Mouse (Mus musculus) c-Kit-positive CD71-negative TER-119-negative erythroid progenitor cells, embryonic 14.5 days (primary cell): ENCODE results near the gene Xpnpep3.

Source experiments
- DNase-seq: peaks from one replicate; pipeline ENCODE4 v3.0.0-alpha.2; 2013; ENCODE audit warnings: low read depth

Gene Xpnpep3

DNA sequence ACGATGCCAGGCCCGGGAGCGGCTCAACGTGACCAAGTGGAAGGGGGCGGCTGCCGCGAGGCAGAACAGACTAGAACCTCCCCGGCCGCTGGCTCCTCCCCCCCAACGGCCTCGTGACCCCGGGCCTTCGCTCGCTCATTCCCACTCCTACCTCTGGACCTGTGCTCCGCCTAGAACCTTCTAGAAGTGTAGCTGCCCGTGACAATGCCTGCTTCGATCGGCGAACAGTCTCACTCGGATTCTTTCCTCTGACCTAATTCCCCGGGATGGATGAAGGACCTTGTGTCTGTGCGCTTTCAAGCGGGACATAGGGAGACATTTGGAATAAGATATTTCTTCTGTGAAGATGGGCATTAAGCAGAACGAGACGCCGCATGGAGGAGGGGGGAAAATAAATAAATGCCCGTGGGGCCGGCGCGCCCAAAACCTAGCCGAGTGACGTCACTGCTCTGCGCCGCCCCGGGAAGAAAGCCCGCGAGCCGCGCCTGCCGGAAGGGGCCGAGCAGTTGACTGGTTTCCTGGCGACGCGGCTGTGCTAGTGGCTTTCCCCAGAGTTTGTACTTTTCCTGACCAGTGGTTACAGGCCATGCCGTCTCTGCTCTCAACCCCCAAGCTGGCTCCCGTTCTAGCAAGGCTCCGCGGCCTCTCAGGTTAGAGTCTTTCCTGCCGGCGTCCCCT lies at the start of gene Xpnpep3, which contains the start of gene St13:
TSS of gene Xpnpep3 (plus strand) at position 501 of the 678 bp plus-strand sequence.
TSS of gene St13 (minus strand) at position 440 of the 678 bp plus-strand sequence.
- DNase-seq: peak; percentile 93

DNA sequence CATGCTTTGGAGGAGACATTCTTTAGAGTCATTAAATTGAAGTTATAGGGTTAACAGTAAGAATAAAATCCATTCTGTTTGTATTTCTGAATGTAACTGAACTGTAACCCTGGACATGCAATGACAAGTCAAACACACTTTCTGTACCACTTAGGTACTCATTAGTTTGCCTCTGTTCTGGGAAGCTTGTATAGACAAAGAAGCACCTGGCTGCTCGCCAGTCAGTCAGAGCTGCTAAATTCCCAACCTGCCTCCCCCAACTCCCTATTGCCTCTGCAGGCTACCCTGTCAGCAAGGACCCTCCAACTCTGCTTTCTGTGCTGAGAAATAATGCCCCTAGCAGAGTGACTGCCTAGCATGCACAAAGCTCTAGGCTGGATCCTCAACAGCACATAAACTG lies 49.5 kb upstream of the Xpnpep3 start:
- no peak for DNase-seq

DNA sequence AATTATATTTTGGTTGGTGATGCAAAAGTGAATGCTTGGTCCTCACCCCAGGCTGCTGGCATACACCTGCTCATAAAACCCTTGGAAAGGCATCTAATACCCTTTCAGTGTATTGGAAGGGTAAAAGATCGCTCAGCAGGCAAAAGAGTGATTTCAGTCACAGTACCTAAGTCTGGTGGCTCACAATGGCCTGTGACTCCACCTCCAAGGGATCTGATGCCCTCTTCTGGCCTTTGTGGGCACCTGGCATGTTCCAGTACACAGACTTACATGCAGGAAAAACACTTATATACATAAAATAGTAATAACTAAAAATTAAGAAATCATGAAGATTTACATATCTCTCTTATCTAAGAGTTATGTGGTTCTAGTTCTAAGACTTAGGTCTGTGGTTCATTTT lies 47.3 kb upstream of the Xpnpep3 start:
- DNase-seq: no peak

DNA sequence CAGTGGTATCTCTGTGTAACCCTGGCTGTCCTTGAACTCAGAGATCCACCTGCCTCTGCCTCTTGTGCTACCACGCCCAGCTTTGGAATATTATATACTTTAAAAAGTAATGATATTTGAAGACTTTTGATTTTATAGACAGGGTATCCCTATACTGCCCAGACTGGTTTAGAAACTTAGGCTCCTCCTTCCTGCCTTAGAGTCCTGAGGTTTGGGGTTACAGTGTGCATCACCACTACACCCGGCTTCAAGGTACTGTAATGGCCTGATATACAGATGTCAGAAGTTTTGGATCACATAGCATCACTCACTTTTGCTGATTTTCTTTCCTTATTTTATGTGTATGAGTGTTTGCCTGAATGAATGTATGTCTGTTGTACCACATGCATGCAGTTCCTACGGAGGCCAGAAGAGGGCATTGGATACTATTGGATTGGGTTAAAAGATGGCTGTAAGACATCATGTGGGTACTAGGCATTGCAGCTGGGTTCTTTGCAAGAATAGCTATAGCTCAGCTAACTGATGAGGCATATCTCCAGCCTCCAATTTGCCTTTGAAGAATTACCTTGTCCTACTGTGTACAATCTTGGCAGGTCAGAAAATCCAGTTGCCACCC lies 44.7 kb upstream of the Xpnpep3 start:
- DNase-seq: peak; percentile 71

DNA sequence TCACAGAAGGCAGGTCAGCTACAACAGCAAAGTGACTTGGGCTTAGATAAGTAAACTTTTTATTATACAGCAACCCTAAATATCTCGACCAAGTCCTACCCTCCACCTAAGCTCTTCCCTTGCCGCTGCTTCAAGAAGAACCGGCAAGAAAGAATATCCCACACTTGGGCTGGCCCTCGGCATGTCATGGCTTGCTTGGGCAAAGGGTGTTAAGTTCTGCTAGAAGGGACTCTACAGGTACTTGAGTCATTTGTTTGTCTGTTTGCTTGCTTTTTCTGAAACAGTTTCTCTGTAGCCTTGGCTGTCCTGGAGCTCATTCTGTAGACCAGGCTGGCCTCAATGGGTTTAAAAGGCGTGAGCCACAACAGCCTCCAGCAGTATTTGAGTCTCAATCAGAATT lies 43.0 kb upstream of the Xpnpep3 start:
- DNase-seq: no peak

DNA sequence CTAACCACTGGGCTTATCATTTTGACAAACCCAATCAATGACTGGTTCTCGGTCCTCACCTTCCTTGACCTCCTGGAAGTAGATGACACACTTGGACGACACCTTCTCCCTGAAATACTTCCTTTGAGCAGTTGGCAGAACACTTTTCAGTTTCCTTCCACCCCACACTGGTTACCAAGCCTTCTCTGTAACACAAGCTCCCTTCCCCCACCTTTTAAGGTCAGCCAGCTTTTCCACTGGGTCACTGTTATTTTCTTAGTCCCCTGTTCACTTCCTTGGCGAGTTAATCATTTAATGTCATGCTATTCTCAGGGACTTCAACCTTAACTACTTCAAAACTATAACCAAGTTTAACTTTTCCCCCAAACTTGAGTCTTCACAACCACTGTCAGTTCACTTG lies 41.0 kb upstream of the Xpnpep3 start:
- DNase-seq: no peak

DNA sequence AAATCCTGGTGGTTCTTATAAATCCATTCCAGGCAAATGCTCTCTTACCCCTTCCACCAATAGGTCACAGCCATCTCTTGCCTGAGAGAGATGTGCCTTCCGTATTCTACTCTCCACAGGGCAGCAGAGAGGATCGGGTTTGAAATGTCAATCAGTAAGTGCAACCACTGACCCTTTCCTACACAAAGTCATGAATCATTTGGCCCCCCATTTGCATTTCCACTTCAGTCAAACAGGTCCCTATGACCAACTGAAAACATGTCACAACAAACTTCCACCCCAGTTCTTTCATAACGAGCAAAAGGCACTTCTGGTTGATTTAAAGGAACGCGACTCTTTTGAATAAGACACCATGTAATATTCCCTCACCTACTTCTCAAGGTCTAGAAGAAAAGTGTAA lies 40.5 kb upstream of the Xpnpep3 start:
- DNase-seq: no peak

DNA sequence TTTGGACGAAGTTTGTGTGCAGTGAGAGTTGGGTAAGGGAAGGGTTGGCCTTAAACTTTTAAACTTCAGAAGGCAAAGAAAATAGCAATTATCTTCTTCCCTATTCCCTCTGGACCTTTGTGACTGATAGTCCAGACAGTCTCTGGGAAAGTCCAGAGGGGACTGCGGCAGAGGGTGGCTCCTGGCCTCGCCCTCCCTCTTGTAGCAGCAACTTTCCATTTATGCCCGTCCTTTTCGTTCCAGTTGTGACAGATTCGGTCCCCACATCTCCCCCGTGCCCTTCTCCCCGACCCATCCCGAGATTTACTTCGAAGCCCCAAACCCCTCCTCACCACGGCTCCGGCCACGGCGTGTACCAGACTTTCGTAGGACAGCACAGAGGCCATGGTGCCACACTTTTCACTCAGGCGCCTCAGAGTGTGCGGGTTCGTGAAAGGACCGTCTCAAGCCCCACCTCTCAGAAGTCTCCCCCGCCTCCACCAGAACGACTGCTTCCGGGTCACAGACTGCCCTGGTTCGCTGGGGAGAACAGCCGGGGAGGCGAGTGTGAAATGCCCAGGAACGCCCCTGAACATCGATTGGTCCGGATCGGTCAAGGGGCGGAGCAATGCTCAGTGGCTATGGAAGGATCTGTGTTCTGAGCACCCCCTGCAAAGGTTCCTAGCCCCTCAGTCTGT lies 39.5 kb upstream of the Xpnpep3 start, which contains the start of gene Slc25a17:
TSS of gene Slc25a17 (minus strand) at position 468 of the 677 bp plus-strand sequence.
- peak; percentile 94 for DNase-seq

DNA sequence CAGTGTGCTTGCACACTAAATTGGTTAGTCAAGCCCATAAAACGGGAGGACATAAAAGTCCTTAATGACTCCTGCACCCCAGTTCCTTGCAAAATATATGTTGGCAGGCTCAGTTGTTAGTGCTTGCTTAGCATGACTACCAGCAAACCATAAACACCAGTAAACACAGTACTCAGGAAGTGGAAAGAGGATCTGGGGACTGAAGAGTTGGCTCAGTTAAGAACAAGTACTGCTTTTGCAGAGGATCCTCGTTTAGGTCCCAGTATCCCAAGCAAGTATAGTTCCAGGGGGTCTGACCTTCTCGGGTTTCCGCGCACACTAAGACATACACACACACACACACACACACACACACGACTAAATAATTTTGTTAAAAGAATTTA lies 38.9 kb upstream of the Xpnpep3 start:
- no peak for DNase-seq

DNA sequence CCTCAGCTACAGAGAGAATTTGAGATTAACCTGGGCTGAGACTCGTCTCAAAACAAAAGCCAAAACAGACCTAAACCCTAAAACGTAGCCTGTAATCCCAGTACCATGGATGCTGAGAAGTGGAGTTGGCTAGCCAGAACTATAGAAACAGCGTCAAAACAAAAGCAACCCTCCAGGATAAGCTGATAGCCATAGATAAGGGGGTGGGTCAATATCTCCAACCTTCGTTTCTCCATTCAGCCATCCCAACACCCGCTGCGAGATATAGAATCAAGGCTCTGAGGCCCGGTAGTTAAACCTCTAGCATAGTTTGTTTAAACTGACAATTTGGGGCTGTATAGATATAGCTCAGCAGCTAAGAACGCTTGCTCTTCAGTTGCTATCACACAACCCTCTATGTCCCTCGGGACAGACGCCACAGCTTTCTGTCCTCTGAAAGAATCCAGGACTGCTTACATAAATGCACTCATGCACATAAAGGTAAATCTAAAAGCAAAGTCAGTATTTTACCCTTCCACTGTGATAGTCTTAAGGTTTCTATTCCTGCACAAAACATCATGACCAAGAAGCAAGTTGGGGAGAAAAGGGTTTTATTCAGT lies 38.4 kb upstream of the Xpnpep3 start:
- DNase-seq: no peak

DNA sequence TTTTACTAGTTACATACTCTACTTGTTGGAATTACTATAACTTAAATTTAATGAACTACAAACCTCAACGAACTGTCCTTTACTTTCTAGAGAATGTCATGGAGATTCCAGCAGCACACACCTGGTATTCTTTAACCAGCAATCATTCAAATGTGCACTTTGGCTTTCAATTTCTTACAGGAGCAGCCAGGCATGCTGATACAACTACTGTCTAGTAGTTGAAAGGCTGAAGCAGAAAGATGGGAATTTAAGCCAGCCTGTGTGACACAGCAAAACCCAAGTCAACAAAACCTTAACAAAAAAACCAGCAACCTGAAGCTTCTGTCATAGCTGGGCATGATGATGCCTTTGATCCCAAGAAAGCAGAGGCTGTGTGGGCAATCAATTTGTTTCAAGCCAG lies 37.4 kb upstream of the Xpnpep3 start:
- DNase-seq: no peak

DNA sequence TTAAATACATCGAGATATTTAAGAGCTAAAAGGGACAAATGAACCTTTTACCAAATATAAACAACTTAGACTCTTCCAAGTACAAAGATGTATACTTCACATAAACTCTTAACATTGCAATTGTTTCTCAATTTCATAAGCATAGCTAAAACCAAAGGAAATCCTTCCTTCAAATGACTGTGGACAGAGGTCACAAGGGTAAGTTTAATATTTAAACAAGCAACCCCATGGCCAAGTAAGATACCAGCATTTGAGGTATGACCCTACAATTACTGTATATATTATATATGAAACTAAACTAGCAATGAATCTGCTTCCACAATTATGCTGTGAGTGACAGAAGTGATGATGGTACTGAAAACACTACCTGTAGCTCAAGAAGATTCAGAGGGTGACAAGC lies 35.7 kb upstream of the Xpnpep3 start:
- DNase-seq: no peak

DNA sequence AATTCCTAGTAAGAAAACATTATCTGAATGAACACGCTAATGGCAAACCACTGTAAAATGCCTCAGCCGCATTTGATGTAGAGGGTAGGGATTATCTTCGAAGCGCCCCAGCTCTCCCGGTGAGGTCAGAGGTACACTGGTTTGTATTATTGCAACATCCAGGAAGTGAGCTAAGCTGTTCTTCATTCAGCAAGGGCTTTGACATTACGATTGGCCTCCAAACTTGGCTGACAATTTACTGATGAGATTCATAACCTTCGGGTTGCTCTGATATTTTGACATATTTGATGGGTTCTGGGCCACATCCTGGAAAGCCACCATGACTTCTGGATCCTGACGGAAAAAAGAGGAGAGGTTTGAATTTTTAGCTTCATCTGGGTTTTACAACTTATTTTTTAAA lies 34.7 kb upstream of the Xpnpep3 start:
- no peak for DNase-seq

DNA sequence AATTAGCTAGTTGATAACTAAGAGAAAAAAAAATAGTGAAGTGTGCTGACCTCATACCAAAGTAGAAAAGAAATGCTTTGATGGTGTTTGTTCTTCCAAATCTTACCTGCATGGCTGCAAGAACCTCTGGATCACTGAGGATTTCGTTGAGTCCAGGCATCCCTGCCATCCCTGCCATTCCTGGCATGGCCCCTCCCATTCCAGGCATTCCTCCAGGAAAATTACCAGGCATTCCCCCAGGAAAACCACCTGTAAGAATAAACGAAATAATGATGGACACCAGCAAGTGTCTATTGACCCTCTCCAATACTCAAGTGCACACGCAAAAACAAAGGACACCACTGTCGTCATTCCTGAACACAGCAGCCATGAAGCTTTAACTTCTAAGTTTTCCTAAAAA lies 33.7 kb upstream of the Xpnpep3 start:
- DNase-seq: no peak

DNA sequence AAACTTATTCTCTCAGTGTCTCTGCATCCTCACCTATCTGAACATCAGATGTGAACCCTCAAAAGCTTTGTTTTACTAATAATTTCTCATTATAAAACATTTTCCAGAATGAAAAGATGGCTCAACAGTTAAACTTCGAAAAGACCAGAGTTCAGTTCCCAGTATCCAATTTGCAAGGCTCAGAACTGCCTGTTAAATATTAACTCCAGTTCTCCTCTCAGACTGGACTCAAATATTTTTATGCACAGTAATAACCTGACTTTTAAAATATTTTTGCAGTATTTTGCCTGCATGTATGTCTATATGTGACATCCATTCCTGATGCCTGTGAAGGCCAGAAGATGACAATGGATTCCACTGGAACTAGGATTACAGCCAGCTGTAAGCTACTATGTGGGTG lies 31.3 kb upstream of the Xpnpep3 start:
- DNase-seq: no peak

DNA sequence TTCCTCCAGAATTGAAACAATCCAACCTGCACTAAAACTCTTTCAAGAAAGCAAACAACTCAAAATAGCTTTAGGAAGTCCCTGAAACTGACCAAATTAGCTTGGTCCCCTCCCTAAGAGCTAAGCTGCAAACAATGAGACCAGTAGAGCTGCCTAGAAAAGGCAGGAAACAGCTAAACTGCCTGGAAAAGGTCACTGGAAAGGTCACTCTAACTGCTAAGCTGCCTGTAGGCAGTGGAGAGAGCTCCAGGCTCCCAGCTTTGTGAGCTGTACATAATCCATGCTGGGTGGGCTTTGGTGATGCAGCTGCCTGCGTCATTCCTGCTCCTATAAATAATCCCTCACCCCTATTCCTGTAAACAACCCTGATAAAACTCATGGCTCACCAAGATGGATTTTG lies 29.6 kb upstream of the Xpnpep3 start:
- no peak for DNase-seq

DNA sequence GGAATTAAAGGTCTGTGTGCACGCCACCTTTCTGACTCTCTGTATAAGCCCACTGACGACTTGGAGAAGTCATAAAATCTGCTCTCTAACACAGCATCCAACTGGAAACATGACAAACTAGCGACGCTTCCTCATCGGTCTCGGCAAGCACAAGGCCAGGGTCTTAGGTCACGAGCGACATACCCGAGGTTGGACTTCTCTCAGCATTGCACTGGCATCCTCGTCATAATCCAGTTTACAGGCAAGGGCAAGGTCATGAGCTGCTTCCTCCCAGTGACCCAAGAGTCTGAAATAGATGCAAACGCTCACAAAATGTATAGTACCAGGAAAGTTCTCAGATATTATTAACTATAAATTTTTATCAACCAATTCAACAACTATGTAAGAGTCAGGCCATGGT lies 25.3 kb upstream of the Xpnpep3 start:
- no peak for DNase-seq

DNA sequence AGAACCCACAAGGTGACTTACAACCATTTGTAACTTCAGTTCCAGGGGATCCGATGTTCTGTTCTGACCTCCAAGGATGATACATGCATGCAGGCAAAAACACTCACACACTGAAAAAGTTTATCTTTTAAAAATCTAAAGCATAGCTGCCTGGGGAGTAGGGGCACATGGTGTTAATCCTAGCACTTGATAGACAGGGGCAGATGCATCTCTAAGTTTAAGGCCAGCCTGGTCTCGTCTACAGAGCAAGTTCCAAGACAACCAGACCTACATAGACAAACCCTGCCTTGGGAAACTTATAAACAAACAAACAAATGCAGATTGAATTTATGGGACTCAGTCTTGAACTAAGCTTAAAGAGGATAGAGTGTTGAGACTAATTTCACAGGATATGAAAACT lies 21.1 kb upstream of the Xpnpep3 start:
- DNase-seq: no peak

DNA sequence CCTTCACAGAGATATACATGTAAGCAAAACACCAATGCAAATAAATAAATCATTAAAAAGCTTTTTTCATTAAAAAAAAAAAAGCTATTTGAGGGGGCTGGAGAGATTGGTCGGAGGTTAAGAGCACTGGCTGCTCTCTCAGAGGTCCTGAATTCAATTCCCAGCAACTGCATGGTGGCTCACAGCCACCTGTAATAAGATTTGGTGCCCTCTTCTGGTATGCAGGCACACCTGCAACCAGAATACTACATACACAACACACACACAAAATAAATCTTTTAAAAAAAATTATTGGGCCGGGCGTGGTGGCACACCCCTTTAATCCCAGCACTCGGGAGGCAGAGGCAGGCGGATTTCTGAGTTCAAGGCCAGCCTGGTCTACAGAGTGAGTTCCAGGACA lies 13.6 kb upstream of the Xpnpep3 start:
- DNase-seq: no peak

DNA sequence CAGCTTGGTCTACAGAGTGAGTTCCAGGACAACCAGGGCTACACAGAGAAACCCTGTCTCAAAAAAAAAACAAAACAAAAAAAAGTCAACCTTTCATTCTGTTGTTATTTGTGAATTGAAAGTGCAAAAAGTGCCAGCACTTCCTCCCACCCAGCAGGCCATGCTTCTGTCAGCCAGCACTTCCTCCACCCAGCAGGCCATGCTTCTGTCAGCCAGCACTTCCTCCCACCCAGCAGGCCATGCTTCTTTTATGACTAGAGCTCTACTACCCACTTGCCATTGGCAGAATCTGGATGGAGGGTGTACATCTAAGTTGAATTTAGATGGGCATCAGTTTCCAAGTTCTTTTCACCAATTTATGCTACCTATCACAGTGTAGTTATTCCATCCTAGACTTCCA lies 6.9 kb upstream of the Xpnpep3 start:
- DNase-seq: no peak

DNA sequence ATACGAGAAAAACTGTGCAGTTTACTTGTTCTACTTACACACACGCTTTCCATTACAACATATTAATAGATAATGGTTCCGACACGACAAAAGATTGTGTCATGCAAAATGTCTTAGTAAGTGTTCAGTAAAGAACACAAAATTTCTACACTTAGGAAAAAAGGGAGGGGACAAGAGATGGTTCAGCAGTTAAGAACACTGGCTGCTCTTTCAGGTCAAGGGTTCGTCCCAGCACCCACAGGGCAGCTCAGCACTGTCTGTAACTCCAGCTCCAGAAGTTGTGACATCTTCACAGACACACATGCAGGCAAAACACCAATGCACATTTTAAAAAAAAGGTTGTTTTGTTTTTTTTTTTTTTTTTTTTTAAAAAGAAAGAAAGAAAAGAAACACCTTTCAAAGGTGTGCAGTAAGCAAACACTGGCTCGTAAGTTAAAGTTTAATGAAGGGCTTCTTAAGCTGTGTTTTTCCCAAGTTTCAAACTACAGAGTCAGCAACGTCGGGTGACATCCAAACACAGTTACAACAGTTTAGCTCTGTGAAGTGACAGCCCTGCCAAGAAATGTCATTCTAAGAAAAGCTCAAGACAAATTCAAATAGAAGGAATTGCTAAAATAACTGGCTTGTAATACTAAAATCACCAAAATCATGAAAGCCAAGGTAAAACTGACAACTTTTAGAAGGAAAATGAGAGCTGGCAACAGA lies 5.6 kb upstream of the Xpnpep3 start:
- no peak for DNase-seq

DNA sequence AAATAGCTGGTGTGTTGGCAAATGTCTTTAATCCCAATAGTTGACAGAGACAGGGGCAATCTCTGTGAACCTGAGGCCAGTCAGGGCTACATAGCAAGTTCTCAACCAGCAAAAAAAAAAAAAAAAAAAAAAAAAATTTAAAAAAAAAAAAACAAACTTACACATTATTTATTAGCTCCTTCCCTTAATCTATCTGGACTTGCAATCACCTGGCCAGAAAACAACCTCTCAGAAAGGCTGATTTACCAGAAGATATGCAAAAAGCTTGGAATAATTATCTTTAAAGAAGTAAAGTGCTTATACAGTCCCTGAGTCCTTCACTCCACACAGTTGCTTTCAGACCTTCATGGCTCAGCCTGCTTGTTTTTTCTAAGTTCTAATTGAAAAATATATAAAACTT lies 1.7 kb upstream of the Xpnpep3 start:
- no peak for DNase-seq

DNA sequence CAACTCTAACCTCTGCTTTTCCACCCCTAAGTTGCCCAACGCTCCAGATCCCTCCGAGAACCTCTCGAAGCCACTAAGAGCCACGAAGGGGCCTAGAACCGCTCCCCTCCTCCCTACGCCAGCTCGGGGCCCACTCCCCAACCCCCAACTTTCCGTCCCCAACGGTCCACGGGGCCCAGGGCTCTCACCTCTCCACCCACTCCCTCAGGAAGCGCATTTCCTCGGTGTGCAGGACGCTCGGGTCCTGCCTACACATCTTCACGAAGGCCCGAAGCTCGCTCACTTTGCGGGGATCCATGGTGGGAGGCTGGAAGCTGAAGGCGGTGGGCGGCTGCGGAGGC lies 671 bp upstream of the Xpnpep3 start:
- no peak for DNase-seq
